Mouse (Mus musculus): ENCODE data around the gene Rnf180. TPM values are rescaled to one million over a fixed set of nuclear protein-coding genes. Genes with fewer than 3 reads are reported as not detected.

The Rnf180 gene
- polyA plus RNA-seq, 1 experiment from 2014 or later, result 46.9 TPM

DNA sequence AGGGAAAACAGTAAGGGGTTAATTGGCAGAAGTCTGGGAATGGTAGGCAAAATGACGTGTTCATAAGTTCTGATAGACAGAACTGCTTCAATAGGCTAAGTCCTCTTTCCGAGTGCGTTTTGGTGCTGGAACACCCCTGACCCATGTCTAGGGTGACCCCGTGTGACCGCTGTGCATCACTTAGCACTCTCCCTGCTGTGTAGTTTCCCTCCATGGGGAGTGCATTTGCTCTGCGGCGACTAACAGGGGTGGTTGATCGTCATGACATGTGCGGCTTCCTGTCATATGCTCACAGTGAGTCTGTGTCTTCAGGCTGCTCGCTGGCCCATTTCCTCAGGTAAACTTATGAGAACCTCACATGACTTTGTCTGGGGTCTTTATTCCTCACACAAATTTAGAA lies 70.6 kb downstream of the Rnf180 start:
- Histone ChIP-seq H3K4me2 (ENCODE audit: low read length) (no peak overlapping the region), H3K4me1 (replicated peaks; ENCODE audit: control insufficient read depth, insufficient read depth, low read length) (no peaks in the 10 kb centered on the region), H3K9ac (replicated peaks; ENCODE audit: low read depth, low read length) (no peak overlapping the region), H3K27me3 (replicated peaks; ENCODE audit: control insufficient read depth, insufficient read depth, low read length) (no peaks in the 10 kb centered on the region), H3K4me3 (replicated peaks; ENCODE audit: low read length) (no peak overlapping the region), H3K9me3 (ENCODE audit: control insufficient read depth, low read length) (no peaks in the 10 kb centered on the region), H3K36me3 (ENCODE audit: control insufficient read depth, insufficient read depth) (no peaks in the 10 kb centered on the region), H3K27ac (ENCODE audit: low read length) (no peak overlapping the region)
- WGBS, result 55% methylated on average over 10 of the region's 10 CpGs
- ATAC-seq, result no peak

DNA sequence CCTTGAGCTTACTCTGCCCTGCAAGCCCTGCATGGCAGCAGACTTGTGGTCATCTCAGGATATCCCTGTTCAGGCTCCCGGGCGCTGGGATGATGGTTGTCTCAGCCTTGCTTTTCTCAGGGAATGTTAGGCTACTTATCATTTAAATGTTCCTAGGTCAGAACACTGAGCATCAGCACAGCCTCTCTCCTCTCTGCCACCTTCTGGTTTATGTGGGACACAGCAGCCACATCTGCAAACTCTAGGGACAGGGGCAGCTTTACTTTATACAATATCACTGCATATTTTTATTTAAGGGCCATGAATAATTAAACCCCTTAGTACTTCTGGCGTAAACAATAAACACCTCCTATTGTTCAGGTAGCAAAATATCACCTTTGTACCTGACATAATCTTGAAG lies 71.5 kb downstream of the Rnf180 start:
- no peak overlapping the region for H3K27ac ChIP-seq (ENCODE audit: low read length)
- H3K9ac ChIP-seq (replicated peaks; ENCODE audit: low read depth, low read length), result no peak overlapping the region
- H3K4me2 ChIP-seq (ENCODE audit: low read length), result no peak overlapping the region
- H3K4me1 ChIP-seq (replicated peaks; ENCODE audit: control insufficient read depth, insufficient read depth, low read length), result no peaks in the 10 kb centered on the region
- no peaks in the 10 kb centered on the region for H3K27me3 ChIP-seq (replicated peaks; ENCODE audit: control insufficient read depth, insufficient read depth, low read length)
- peak; percentile 70 for ATAC-seq
- H3K9me3 ChIP-seq (ENCODE audit: control insufficient read depth, low read length), result no peaks in the 10 kb centered on the region
- H3K36me3 ChIP-seq (ENCODE audit: control insufficient read depth, insufficient read depth), result no peaks in the 10 kb centered on the region
- 85% methylated on average over 3 of the region's 3 CpGs for WGBS
- no peak overlapping the region for H3K4me3 ChIP-seq (replicated peaks; ENCODE audit: low read length)

- no peak overlapping the region for H3K4me2 ChIP-seq (ENCODE audit: low read length)
- H3K9ac ChIP-seq (replicated peaks; ENCODE audit: low read depth, low read length), result no peak overlapping the region
- WGBS, result 91% methylated on average over 5 of the region's 5 CpGs
- H3K4me3 ChIP-seq (replicated peaks; ENCODE audit: low read length), result no peak overlapping the region
- no peaks in the 10 kb centered on the region for H3K36me3 ChIP-seq (ENCODE audit: control insufficient read depth, insufficient read depth)
- H3K4me1 ChIP-seq (replicated peaks; ENCODE audit: control insufficient read depth, insufficient read depth, low read length), result no peaks in the 10 kb centered on the region
- H3K27me3 ChIP-seq (replicated peaks; ENCODE audit: control insufficient read depth, insufficient read depth, low read length), result no peaks in the 10 kb centered on the region
- no peak for ATAC-seq
- no peak overlapping the region for H3K27ac ChIP-seq (ENCODE audit: low read length)
- no peaks in the 10 kb centered on the region for H3K9me3 ChIP-seq (ENCODE audit: control insufficient read depth, low read length)
Measured at GRCm38 (mm10) chr13:105222016-105222725, 72.4 kb downstream of the Rnf180 start.

DNA sequence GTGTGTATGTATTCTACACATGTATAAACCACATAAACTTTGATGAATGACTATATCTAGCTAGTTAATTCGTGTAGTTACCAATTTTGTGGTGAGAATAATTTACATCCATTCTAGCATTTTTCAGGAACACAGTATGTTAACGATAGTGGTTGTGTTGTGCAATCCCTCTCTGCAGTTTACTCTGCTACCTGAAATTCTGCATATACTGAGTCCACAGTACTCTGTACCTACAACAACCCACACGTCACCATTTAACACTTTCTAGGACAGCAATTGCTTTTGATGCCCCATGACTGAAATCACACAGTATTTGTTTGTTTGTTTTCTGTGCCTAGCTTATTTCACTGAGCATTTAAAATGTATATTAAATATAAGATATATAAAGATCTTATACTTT lies 83.9 kb downstream of the Rnf180 start:
- no peaks in the 10 kb centered on the region for H3K36me3 ChIP-seq (ENCODE audit: control insufficient read depth, insufficient read depth)
- 85% methylated on average over 3 of the region's 3 CpGs for WGBS
- no peaks in the 10 kb centered on the region for H3K9me3 ChIP-seq (ENCODE audit: control insufficient read depth, low read length)
- no peaks in the 10 kb centered on the region for H3K4me1 ChIP-seq (replicated peaks; ENCODE audit: control insufficient read depth, insufficient read depth, low read length)
- no peak overlapping the region for H3K4me3 ChIP-seq (replicated peaks; ENCODE audit: low read length)
- H3K27me3 ChIP-seq (replicated peaks; ENCODE audit: control insufficient read depth, insufficient read depth, low read length), result no peaks in the 10 kb centered on the region
- H3K27ac ChIP-seq (ENCODE audit: low read length), result no peak overlapping the region
- no peak for ATAC-seq
- H3K9ac ChIP-seq (replicated peaks; ENCODE audit: low read depth, low read length), result no peak overlapping the region
- H3K4me2 ChIP-seq (ENCODE audit: low read length), result no peak overlapping the region

GRCm38 (mm10) chr13:105203851-105204250 lies 90.8 kb downstream of the Rnf180 start:
- Histone ChIP-seq H3K9ac (replicated peaks; ENCODE audit: low read depth, low read length) (no peak overlapping the region), H3K9me3 (ENCODE audit: control insufficient read depth, low read length) (no peaks in the 10 kb centered on the region), H3K4me3 (replicated peaks; ENCODE audit: low read length) (no peak overlapping the region), H3K4me1 (replicated peaks; ENCODE audit: control insufficient read depth, insufficient read depth, low read length) (no peaks in the 10 kb centered on the region), H3K4me2 (ENCODE audit: low read length) (no peak overlapping the region), H3K36me3 (ENCODE audit: control insufficient read depth, insufficient read depth) (no peaks in the 10 kb centered on the region), H3K27me3 (replicated peaks; ENCODE audit: control insufficient read depth, insufficient read depth, low read length) (no peaks in the 10 kb centered on the region), H3K27ac (ENCODE audit: low read length) (no peak overlapping the region)
- 84% methylated on average over 3 of the region's 3 CpGs for WGBS
- no peak for ATAC-seq

- H3K9me3 ChIP-seq (ENCODE audit: control insufficient read depth, low read length), result no peaks in the 10 kb centered on the region
- H3K27me3 ChIP-seq (replicated peaks; ENCODE audit: control insufficient read depth, insufficient read depth, low read length), result no peaks in the 10 kb centered on the region
- no peaks in the 10 kb centered on the region for H3K36me3 ChIP-seq (ENCODE audit: control insufficient read depth, insufficient read depth)
- H3K4me3 ChIP-seq (replicated peaks; ENCODE audit: low read length), result no peak overlapping the region
- no peak overlapping the region for H3K9ac ChIP-seq (replicated peaks; ENCODE audit: low read depth, low read length)
- H3K27ac ChIP-seq (ENCODE audit: low read length), result no peak overlapping the region
- no peak overlapping the region for H3K4me2 ChIP-seq (ENCODE audit: low read length)
- WGBS, result 91% methylated on average over 3 of the region's 3 CpGs
- H3K4me1 ChIP-seq (replicated peaks; ENCODE audit: control insufficient read depth, insufficient read depth, low read length), result no peaks in the 10 kb centered on the region
- no peak for ATAC-seq
Measured at GRCm38 (mm10) chr13:105198658-105199057, 96.0 kb downstream of the Rnf180 start.

DNA sequence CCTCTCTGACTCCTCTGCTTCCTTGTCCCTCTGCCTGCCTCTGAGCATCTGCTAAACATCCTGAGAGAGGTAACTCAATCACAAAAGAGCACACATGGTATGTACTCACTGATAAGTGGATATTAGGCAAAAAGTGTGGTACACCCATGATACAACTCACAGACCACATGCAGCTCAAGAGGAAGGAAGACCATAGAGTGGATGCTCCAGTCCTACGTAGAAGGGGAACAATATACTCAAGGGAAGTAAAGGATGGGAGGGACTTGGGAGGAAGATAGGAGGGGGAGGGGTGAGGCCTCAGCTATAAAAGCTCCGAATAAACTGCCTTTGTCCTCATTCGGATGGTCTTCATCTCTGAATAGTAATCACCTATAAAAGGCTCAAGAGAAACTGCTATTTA lies 96.6 kb downstream of the Rnf180 start:
- Histone ChIP-seq H3K4me3 (replicated peaks; ENCODE audit: low read length) (no peak overlapping the region), H3K4me1 (replicated peaks; ENCODE audit: control insufficient read depth, insufficient read depth, low read length) (no peaks in the 10 kb centered on the region), H3K36me3 (ENCODE audit: control insufficient read depth, insufficient read depth) (no peaks in the 10 kb centered on the region), H3K9me3 (ENCODE audit: control insufficient read depth, low read length) (no peaks in the 10 kb centered on the region), H3K27me3 (replicated peaks; ENCODE audit: control insufficient read depth, insufficient read depth, low read length) (no peaks in the 10 kb centered on the region), H3K9ac (replicated peaks; ENCODE audit: low read depth, low read length) (no peak overlapping the region), H3K27ac (ENCODE audit: low read length) (no peak overlapping the region), H3K4me2 (ENCODE audit: low read length) (no peak overlapping the region)
- WGBS, result 42% methylated on average over 3 of the region's 3 CpGs
- ATAC-seq, result no peak

- Histone ChIP-seq H3K27me3 (replicated peaks; ENCODE audit: control insufficient read depth, insufficient read depth, low read length) (no peaks in the 10 kb centered on the region), H3K9ac (replicated peaks; ENCODE audit: low read depth, low read length) (no peak overlapping the region), H3K9me3 (ENCODE audit: control insufficient read depth, low read length) (no peaks in the 10 kb centered on the region), H3K27ac (ENCODE audit: low read length) (no peak overlapping the region), H3K4me3 (replicated peaks; ENCODE audit: low read length) (no peak overlapping the region), H3K4me1 (replicated peaks; ENCODE audit: control insufficient read depth, insufficient read depth, low read length) (no peaks in the 10 kb centered on the region), H3K4me2 (ENCODE audit: low read length) (no peak overlapping the region), H3K36me3 (ENCODE audit: control insufficient read depth, insufficient read depth) (no peaks in the 10 kb centered on the region)
- 72% methylated on average over 7 of the region's 7 CpGs for WGBS
- peak; percentile 35; the same call in 1 of the 2 replicates for ATAC-seq
Measured at GRCm38 (mm10) chr13:105193583-105193982, 101.0 kb downstream of the Rnf180 start.

DNA sequence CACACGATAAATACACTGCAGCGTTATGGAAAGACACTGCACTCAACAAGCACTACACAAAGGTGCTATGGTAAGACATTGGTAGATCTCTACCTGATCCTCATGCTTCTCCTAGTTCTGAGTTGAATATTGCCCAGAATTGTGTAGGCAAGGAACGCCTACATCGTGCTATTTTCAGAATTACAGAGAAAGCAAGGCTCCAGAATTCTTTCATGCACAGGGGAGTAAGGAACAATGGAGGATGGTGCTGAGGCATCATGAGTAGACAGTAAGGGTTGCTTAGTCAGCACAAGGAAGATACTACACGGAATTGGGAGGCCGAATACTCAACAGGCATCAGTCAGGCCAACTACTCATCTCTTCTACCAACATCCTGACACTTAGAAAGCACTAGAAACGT lies 105.9 kb downstream of the Rnf180 start:
- H3K9ac ChIP-seq (replicated peaks; ENCODE audit: low read depth, low read length), result no peak overlapping the region

DNA sequence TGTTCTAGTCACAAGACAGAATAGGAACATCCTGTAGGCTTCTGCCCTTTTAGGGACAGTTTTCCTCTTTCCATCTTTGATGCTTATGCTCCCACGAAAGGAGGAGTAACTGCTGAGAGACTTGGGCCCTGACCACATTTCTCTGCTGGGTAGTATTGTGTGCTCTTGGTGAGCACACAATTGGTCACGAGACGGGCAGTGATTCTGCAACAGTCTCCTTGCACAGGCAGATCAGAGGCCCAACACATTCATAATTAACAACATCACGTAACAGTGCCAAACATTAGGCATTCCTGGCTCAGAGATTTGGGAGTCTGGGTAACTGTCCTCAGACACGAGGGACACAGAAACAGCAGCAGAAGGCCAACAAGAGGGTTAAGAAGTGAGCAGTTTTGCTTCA lies 113.8 kb downstream of the Rnf180 start:
- Histone ChIP-seq H3K4me2 (ENCODE audit: low read length) (no peak overlapping the region), H3K4me3 (replicated peaks; ENCODE audit: low read length) (no peak overlapping the region), H3K27ac (ENCODE audit: low read length) (no peak overlapping the region), H3K9ac (replicated peaks; ENCODE audit: low read depth, low read length) (no peak overlapping the region), H3K36me3 (ENCODE audit: control insufficient read depth, insufficient read depth) (no peaks in the 10 kb centered on the region), H3K27me3 (replicated peaks; ENCODE audit: control insufficient read depth, insufficient read depth, low read length) (no peaks in the 10 kb centered on the region), H3K4me1 (replicated peaks; ENCODE audit: control insufficient read depth, insufficient read depth, low read length) (no peaks in the 10 kb centered on the region), H3K9me3 (ENCODE audit: control insufficient read depth, low read length) (no peaks in the 10 kb centered on the region)
- WGBS, result 50% methylated on average over 5 of the region's 5 CpGs
- peak; percentile 28 for ATAC-seq

More for the DNA sequence above, 105.9 kb downstream of the Rnf180 start:
- no peak overlapping the region for H3K27ac ChIP-seq (ENCODE audit: low read length)
- no peaks in the 10 kb centered on the region for H3K36me3 ChIP-seq (ENCODE audit: control insufficient read depth, insufficient read depth)
- no peak overlapping the region for H3K4me2 ChIP-seq (ENCODE audit: low read length)
- H3K4me1 ChIP-seq (replicated peaks; ENCODE audit: control insufficient read depth, insufficient read depth, low read length), result no peaks in the 10 kb centered on the region
- H3K27me3 ChIP-seq (replicated peaks; ENCODE audit: control insufficient read depth, insufficient read depth, low read length), result no peaks in the 10 kb centered on the region
- ATAC-seq, result no peak
- H3K9me3 ChIP-seq (ENCODE audit: control insufficient read depth, low read length), result no peaks in the 10 kb centered on the region
- WGBS, result 90% methylated on average over 7 of the region's 7 CpGs
- H3K4me3 ChIP-seq (replicated peaks; ENCODE audit: low read length), result no peak overlapping the region

All from forebrain, embryonic 16.5 days (tissue).